Mouse (Mus musculus) adrenal gland, adult (tissue): ENCODE measurements around the gene Hemgn.
A peak's percentile ranks its signal among the peaks of the same experiment; 100 is the strongest.

Source experiments
- DNase-seq, 2 experiments: peaks; one replicate each; pipeline ENCODE4 v3.0.0; 2022 to 2023; ENCODE audit warnings: low spot score in 1 of 2; ENCODE audit not compliant: inconsistent age in 2 of 2

Hemgn gene

GRCm38 (mm10) chr4:46359539-46360253, 53.6 kb downstream of the Hemgn start:
- DNase-seq = no peak

- peak; percentile 63 to 87 for DNase-seq
These were observed 56.8 kb downstream of the Hemgn start for GRCm38 (mm10) chr4:46356351-46357133.

GRCm38 (mm10) chr4:46353045-46353444, 60.3 kb downstream of the Hemgn start:
- DNase-seq = no peak

DNA sequence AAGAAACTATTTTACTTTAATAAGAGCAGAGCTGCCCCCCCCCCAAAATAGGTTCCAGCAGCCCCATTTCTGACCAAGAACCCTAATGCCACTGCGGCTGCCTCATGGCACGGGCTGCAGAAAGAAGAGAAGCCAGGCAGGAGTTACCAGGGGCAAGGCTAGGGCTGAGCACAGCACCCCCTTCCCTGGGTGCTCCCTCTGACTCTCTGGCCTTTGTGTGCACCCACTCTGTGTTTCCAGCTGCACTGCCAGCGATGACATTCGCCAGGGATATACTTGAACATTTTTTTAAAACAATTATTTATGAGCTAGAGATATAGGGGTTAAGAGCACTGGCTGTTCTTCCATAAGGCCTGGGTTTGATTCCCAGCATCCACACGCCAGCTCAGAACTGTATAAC, 63.8 kb downstream of the Hemgn start:
- no peak for DNase-seq

DNA sequence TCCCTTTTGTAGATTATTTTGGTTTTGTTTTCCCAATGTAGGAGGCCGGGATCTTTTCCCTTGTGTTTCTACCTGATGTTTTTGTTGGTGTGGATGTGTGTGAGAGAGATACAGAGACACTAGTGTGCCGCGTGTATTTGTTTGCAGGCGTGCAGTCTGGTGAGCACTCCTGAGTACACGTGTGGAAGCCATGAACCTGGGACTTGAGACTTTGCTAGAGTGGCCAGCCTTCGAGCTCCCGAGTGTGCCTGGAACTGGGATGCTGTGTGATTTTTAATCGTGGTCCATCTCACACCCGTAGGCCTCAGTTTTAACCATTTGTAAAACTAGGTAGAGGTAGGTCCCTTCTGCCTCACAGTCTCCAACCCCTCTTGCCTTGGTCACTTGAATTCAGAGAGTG, 64.4 kb downstream of the Hemgn start:
- DNase-seq = no peak

DNA sequence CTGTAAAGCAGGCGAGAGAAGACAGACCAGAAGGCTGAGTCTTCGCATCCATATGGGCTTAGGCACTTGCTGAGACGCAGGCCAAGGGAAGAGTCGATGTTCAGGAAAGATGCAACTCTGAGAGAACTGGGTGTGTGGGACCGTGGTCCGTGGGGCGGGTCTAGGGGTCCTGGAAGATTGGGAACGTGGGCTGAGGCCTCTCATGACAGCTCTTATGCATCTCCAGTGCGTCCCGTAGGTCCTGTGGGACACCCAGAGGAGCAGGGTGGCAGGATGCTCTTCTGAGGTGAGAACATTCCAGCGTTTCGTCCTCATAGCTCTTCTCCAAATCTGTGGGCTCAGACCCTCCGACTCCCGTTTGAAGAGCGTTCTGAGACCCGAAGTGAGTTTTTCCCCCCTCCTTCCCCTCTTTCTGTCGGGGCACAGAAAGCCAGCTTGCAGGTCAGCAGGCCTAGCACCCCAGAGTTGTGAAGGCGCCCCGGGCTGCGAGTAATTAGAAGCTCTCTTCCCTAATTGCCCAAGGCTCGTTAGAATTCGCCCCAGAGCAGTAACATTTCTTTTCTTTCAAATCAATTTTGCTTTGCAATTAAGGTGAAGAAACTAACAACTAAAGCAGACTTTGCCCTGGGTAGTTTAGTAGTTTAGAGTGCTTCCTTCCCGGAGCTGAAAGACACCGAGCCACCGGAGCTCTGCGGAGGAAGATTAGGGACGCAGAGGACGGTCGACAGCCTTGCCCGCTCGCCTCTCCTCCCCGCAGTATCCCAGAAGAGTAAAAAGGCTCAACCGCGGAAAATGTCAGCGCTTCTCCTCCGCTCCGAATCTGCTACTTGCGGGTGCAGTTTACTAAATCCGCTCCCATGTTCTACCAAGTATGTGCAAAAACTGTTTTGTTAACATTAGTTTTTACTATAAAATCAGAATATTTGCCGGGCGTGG, 65.5 kb downstream of the Hemgn start:
- DNase-seq = no peak

DNA sequence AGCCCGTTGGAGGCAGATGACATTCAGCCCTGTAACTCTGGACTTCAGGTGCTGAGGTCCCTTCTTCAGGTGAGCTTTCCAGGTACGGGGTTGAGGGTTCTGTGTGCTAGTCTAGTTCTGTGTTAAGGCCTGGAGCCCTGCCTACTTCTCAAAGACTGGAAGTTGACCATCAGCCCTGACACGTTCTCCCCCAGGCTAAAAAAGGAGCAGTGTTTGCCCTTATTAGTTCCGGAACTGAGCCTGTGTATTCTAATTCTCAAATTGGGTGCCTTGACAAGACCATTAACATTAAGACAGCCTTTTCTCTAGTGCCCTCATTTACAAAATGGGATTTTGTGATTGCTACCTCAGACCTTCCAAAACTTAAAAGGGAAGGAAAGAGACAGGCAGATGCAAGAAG, 66.2 kb downstream of the Hemgn start:
- DNase-seq = no peak

GRCm38 (mm10) chr4:46346221-46346620, 67.1 kb downstream of the Hemgn start:
- no peak for DNase-seq

DNA sequence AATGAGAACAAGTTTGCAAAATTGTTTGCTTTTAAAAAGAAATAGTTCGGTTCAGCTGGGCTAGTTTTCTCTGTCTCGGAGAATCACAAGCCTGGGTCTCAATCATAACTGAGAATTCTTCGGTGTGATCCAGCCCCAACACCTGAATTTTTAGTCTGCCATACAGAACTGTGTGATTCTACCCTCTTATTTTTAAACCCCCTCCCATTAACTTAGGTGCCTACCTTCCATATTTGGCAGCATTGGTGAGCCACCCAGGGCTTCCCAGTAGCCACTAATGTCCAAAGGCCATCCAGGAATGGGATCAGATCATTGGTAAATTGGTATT, 67.6 kb downstream of the Hemgn start:
- DNase-seq = no peak

GRCm38 (mm10) chr4:46345056-46345772, 68.1 kb downstream of the Hemgn start:
- peak in 1 of 2 experiments; percentile 30 for DNase-seq

- peak in 1 of 2 experiments; percentile 48 for DNase-seq
These were observed 69.0 kb downstream of the Hemgn start for GRCm38 (mm10) chr4:46344288-46344687.
